Mouse (Mus musculus): Measurements from ENCODE around the gene Atp10a.
A peak's percentile ranks its signal among the peaks of the same experiment; 100 is the strongest.

Atp10a gene

DNA sequence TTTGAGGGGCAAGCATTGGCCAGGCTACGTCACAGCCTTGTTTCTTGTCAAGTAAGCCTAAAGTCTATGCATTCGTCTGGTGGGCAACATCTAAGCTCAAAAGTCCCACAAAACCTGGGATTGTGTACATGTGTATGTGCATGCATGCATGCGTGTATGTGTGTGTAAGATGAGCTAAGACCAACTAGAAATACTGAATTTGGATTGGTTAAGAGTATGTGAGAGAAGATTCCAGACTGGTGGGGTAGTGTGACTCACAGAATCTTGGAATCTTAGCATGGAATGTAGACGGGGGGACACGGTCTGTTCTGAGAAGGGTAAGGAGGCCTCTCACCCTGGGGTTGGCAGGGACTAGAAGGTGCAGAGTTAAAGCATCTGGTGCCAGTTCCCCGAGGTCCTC, at the start of gene Atp10a:
Atp10a (plus strand) TSS at position 301 of the 400 bp plus-strand sequence.
- DNase-seq (ENCODE audit: low spot score in 2 of 2), result no peak

- no peak for DNase-seq (ENCODE audit: low spot score in 2 of 2)
These were observed 37.9 kb upstream of the Atp10a start for GRCm38 (mm10) chr7:58618048-58618447.

GRCm38 (mm10) chr7:58626305-58627155, 29.4 kb upstream of the Atp10a start:
- no peak for DNase-seq (ENCODE audit: low spot score in 2 of 2)

GRCm38 (mm10) chr7:58627381-58627780, 28.6 kb upstream of the Atp10a start:
- no peak for DNase-seq (ENCODE audit: low spot score in 2 of 2)

DNA sequence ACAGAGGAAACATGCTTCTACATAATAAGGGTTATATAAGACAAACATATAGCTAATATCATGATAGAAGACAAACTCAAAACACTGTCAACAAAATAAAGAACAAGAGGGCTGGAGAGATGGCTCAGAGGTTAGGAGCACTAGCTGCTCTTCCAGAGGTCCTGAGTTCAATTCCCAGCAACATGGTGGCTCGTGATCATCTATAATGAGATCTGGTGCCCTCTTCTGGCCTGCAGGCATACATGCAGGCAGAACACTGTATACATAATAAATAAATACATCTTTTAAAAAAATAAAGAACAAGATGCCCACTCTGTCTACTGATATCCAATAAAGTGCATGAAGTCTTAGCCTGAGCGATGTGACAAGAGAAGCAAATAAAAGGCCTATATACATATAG, 26.7 kb upstream of the Atp10a start:
- DNase-seq (ENCODE audit: low spot score in 2 of 2), result no peak

- no peak for DNase-seq (ENCODE audit: low spot score in 2 of 2)
These were observed 22.3 kb upstream of the Atp10a start for GRCm38 (mm10) chr7:58633683-58634082.

DNA sequence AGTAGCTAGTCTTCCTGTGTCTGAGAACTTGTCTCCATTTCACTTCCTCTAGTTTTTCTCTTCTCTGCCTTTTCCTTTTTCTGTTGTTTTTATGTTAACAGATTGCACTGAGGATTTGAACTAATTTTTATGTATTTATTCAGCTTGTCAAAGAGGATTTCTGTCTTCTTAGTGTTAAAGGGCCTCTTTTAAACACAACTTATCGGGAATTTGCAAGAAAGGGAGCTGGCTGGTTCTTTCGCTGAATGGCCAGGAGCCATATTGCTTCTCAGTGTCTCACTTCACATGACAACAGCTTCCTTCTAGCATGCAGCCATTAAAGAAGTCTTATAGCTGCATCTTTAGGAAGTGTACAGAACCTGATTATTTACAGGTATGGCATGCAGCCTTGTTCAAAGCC, 16.3 kb upstream of the Atp10a start:
- DNase-seq (ENCODE audit: low spot score in 2 of 2), result no peak

DNA sequence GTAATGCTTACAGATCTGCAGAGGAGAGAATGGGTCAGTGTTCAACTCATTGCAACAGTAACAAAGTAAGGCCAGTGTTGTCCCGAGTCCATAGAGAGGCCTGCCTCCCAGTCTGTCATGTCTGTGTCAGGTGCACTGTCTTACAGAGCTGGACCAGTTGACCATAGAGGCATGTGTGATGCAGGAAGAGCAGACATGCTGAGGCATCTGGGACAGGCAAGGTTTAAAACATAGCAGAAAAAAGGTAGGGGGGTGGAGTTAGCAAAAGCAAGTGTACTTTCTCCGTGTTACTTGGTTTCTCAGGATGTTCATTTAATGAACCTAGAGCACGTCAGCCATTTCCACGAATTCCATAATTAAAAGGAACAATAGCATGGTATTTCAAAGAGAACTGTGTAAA, 15.5 kb upstream of the Atp10a start:
- DNase-seq (ENCODE audit: low spot score in 2 of 2), result no peak

DNA sequence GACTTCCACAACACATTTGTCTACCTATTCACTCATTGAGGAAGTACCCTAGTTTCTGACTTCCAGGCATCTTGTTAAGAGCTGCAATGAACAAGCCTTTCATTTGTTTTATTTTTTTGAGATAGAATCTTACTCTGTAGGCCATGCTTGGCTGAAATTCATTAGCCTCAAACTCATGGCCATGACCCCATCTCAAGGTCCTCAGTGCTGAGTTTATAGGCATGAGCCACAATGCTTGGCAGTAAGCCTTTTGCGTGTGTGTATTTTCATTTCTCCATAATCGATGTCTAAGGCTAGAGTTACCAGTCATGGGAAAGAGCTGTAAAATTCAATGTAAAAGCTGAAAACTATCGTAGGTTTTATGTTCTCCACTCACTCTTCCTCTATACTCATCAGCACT, 14.1 kb upstream of the Atp10a start:
- no peak for DNase-seq (ENCODE audit: low spot score in 2 of 2)

- DNase-seq (ENCODE audit: low spot score in 2 of 2), result no peak
These were observed 8.6 kb upstream of the Atp10a start for GRCm38 (mm10) chr7:58647404-58647803.

DNA sequence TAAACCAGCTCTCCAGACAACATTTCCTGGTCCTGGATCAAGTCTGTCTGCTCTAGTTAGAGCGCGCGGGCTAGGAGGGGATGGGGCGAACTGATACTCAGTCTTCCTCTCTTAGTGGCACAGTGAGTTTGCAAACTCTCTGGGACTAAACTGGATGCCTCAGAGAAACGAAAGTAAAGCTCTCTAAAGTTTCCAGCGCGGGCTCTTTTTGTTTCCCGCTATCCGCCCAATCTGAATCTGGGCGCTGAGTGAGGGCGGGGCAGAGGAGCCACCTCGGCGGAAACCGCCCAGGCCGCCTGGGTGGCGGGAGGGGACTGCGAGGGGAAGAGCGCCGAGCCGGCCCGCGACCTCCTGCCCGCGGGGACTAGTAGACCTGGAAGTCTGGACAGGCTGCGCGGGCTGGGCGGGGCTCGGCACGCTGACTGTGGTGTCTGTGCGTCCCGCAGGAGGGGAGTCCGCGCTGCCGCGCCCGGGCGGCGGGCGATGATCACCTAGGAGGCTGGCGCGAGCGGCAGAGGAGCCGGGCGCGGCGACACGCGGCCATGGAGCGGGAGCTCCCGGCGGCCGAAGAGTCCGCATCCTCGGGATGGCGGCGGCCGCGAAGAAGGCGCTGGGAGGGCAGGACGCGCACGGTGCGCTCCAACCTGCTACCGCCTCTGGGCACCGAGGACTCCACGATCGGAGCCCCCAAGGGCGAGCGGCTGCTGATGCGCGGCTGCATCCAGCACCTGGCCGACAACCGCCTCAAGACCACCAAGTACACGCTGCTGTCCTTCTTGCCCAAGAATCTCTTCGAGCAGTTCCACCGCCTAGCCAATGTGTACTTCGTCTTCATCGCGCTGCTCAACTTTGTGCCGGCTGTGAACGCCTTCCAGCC, 2.2 kb downstream of the Atp10a start:
- DNase-seq (ENCODE audit: low spot score in 2 of 2), result peak; percentile 14 to 22

DNA sequence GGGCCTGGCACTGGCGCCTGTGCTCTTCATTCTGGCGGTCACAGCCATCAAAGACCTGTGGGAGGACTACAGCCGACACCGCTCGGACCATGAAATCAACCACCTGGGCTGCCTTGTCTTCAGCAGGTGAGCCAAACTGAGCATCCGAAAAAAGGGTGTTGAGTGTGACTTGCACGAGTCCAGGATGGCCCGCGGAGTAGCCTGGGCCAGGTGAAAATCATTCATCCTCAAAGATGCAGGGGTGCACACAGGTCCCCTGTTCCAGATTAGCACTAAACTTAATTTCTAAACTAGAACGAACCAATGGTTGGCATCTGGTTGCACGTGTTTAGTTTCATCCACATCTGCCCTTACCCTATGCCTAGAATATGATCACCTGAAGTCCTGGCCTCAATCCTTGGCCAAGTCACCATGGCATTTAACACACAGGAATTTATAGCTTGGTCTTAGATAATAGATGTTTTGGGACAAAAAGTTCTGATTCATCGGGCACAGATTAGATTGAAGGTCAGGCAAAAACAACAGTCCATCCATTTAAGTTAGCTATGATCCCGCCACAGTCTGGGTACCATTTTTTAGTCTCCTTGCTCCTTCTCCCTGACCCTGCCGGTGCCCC, 2.9 kb downstream of the Atp10a start:
- DNase-seq (ENCODE audit: low spot score in 2 of 2), result no peak

DNA sequence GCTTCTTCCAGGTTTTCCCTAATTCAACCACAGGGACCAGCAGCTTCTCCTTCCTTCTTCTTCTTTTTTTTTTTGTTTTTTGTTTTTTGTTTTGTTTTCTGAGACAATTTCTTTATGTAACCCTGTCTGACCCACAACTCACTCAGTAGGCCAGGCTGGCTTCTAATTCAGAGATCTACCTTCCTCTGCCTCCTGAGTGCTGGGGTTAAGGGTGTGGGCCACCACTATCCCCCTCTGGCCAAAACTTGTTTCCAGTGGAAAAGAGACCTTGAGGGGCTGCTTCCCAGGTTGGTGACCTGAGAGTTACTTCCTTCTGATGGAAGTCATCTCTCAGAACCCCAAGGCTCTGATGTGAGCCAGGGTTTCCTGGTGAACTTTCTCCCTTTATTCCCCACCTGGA, 4.1 kb downstream of the Atp10a start:
- no peak for DNase-seq (ENCODE audit: low spot score in 2 of 2)

GRCm38 (mm10) chr7:58660665-58661064, 4.7 kb downstream of the Atp10a start:
- no peak for DNase-seq (ENCODE audit: low spot score in 2 of 2)

- no peak for DNase-seq (ENCODE audit: low spot score in 2 of 2)
These were observed 5.1 kb downstream of the Atp10a start for GRCm38 (mm10) chr7:58661076-58661475.

DNA sequence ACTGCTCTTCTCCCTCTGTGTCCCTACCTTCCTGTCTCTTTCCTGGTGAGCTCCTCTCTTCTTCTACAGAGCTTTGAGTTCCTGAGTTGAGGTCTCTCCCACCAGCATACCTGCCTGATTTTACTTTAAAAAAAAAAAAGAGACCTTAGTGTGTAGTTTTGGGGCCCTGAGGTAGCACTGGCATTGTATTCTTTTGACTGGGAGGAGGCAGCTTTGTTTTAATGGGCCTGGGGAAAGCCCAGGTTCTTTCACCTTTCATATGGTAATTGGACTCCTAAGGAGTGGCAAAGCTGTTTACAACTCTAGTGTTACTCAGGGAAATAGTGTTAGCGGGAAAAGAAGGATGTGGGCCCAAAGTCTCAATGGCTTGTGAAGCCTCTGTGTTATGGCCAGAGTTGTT, 12.7 kb downstream of the Atp10a start:
- no peak for DNase-seq (ENCODE audit: low spot score in 2 of 2)

DNA sequence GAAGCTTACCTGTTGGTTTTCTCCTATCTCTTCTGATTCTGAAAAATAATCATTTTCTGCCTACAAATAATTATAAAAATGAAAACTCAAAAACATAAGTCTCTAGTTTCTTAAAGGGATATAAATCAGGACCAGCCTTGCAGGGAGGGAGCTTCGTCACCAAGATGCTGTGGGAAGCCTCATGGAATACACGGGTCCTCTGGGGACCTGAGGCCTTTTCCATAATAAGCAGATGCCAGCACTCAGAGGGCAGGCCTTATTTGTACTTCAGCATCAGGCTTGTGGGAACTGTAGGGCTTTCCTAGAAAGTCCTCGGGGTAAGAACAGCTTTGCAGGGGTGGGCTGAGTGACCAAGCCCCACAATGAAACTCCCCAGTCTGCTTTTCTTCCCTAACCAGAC, 20.1 kb downstream of the Atp10a start:
- DNase-seq (ENCODE audit: low spot score in 2 of 2), result no peak

DNA sequence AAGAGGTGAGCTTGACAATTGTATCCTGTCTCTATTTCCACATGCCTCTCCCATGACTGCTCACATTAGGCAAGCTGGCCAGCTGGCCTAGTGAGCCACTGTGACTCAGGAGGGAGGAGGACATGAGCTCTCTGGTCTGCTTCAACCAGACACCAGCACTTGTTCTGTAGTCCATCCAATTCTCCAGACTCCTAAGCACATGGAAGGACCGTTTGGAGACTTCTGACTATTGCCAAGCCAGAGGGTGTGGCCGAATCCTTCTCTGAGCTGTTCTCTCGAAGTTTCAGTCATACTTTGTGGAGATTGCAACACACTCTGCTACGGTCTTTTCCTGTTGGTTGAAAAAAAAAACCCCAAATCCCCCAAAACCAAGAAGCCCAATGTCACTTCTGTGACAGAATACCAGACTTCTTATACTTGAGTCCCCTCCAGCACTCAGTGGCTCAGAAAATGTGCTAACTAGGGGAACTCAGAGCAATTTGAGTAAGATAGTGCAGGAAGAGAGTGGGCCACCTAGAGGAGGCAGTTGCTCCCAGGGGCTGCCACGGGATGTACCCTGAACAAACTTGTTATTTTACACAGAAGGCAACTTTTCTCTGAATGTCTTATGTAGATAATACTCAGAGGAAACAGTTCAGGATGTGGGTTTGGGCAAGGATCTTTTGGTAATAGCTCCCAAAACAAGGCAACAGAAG, 21.3 kb downstream of the Atp10a start:
- DNase-seq (ENCODE audit: low spot score in 2 of 2), result no peak

DNA sequence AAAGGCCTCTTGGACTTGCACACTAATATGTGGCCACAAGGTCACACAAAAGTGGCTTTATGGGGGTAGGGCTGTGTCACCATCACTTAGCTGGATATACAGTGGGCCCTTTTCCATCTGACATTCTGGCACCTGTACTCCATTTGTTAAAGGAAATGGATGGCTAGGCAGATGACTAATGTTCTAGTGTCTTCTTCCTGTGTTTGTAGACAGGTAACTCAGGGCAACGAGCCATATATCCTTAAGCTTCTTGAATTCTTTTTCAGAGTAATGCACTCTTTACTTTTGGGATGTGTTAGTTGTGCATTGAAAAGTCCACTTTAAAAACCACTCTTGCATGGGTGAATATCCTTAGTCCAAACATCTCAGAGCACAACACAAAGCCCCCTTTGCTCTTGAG, 30.0 kb downstream of the Atp10a start:
- DNase-seq (ENCODE audit: low spot score in 2 of 2), result no peak

DNA sequence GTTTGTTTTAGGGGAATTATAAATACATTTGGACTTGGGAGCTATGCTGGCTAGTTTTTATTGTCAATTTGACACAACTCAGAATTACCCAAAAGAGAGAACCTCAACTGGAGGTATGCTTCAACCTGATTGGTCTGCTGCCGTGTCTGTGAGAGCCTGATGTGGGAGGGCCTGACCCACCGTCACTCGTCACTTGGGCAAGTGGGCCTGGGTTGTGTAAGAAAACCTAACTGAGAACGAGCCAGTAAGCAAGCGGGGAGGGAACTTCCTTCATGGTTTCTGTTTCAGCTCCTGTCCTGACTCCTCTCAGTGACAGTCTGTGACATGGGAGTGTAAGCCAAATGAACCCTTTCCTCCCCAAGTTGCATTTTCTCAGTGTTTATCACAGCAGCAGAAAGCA, 30.6 kb downstream of the Atp10a start:
- DNase-seq (ENCODE audit: low spot score in 2 of 2), result no peak

- DNase-seq (ENCODE audit: low spot score in 2 of 2), result no peak
These were observed 31.0 kb downstream of the Atp10a start for GRCm38 (mm10) chr7:58686997-58687396.

Data from frontal cortex, postnatal 36 days (tissue).